Mouse (Mus musculus) MEL (cell line): ENCODE measurements around the gene Tnfsf12. TPM values are rescaled to one million over a fixed set of nuclear protein-coding genes. Genes with fewer than 3 reads are reported as not detected.

Experiments used
- DNase-seq: peaks from one replicate; pipeline ENCODE4 v3.0.0; 2011; ENCODE audit warnings: low read depth, low spot score
- H3K27ac ChIP-seq: 2 replicates; pipeline ENCODE4 v1.5.1; 2012; ENCODE audit warnings: low read depth, mild to moderate bottlenecking, control low read depth, low read length, moderate library complexity; ENCODE audit not compliant: control insufficient read depth
- H3K27me3 ChIP-seq, 2 experiments: fragments of 150-350 bp in 1 of 2; sonication (generic) in 1 of 2; 2 replicates each; pipeline ENCODE4 v1.6.1; 2012; ENCODE audit warnings: low read length in 2 of 2, mild to moderate bottlenecking in 2 of 2, improper control_type of control experiment in 1 of 2, moderate library complexity in 1 of 2; ENCODE audit not compliant: insufficient read depth in 2 of 2, control insufficient read depth in 1 of 2
- H3K36me3 ChIP-seq, 2 experiments: 2 replicates each; pipeline ENCODE4 v1.6.1; 2012 to 2014; ENCODE audit warnings: low read length in 2 of 2, improper control_type of control experiment in 1 of 2, inconsistent platforms in 1 of 2, mild to moderate bottlenecking in 1 of 2; ENCODE audit not compliant: insufficient read depth in 2 of 2, control insufficient read depth in 1 of 2
- H3K4me1 ChIP-seq, 2 experiments: fragments of 150-350 bp in 1 of 2; sonication (generic) in 1 of 2; 2 replicates each; pipeline ENCODE4 v1.6.1; 2012; ENCODE audit warnings: low read length in 2 of 2, improper control_type of control experiment in 1 of 2, mild to moderate bottlenecking in 1 of 2; ENCODE audit not compliant: insufficient read depth in 2 of 2, control insufficient read depth in 1 of 2
- H3K4me3 ChIP-seq, 2 experiments: fragments of 150-350 bp in 1 of 2; sonication (generic) in 1 of 2; 2 replicates each; pipeline ENCODE4 v1.5.1; 2012; ENCODE audit warnings: low read depth in 2 of 2, low read length in 2 of 2, mild to moderate bottlenecking in 2 of 2, moderate library complexity in 2 of 2, control low read depth in 1 of 2, improper control_type of control experiment in 1 of 2; ENCODE audit not compliant: control insufficient read depth in 1 of 2, insufficient read depth in 1 of 2
- H3K79me2 ChIP-seq: 2 replicates; pipeline ENCODE4 v1.6.1; 2012; ENCODE audit warnings: mild to moderate bottlenecking, low read length, moderate library complexity; ENCODE audit not compliant: control insufficient read depth, poor library complexity, insufficient read depth
- H3K9ac ChIP-seq: 2 replicates; pipeline ENCODE4 v1.6.1; 2012; ENCODE audit warnings: low read depth, mild to moderate bottlenecking, control low read depth, low read length, moderate library complexity; ENCODE audit not compliant: control insufficient read depth, poor library complexity, severe bottlenecking
- H3K9me3 ChIP-seq: fragments of 150-350 bp; sonication (generic); replicated peaks from 2 replicates; pipeline ENCODE4 v1.6.1; 2012; ENCODE audit warnings: mild to moderate bottlenecking, low read length, improper control_type of control experiment, moderate library complexity; ENCODE audit not compliant: insufficient read depth
- CTCF ChIP-seq, 3 experiments: IDR thresholded peaks in 2 of 3; conservative IDR thresholded peaks in 1 of 3; 2 replicates each; pipeline ENCODE4 v1.5.1; 2011 to 2012; ENCODE audit warnings: low read length in 3 of 3, low read depth in 2 of 3, mild to moderate bottlenecking in 2 of 3, improper control_type of control experiment in 1 of 3, inconsistent platforms in 1 of 3, mixed read lengths in 1 of 3, moderate library complexity in 1 of 3; ENCODE audit not compliant: control insufficient read depth in 1 of 3, insufficient read depth in 1 of 3, poor library complexity in 1 of 3, severe bottlenecking in 1 of 3
- ELF1 ChIP-seq: IDR thresholded peaks from 2 replicates; pipeline ENCODE4 v1.6.1; 2014; ENCODE audit warnings: low read depth, mild to moderate bottlenecking, inconsistent platforms, low read length, improper control_type of control experiment, moderate library complexity
- GABPA ChIP-seq: IDR thresholded peaks from 2 replicates; pipeline ENCODE4 v1.6.1; 2012; ENCODE audit warnings: low read depth, mild to moderate bottlenecking, inconsistent platforms, low read length, improper control_type of control experiment, moderate library complexity
- MAX ChIP-seq: IDR thresholded peaks from 2 replicates; pipeline ENCODE4 v1.6.1; 2011; ENCODE audit warnings: low read length, improper control_type of control experiment
- MYC ChIP-seq: IDR thresholded peaks from 2 replicates; pipeline ENCODE4 v1.6.1; 2011; ENCODE audit warnings: low read depth, mild to moderate bottlenecking, low read length, improper control_type of control experiment, moderate library complexity
- POLR2A ChIP-seq, 2 experiments: IDR thresholded peaks; 2 replicates each; pipeline ENCODE4 v1.6.1; 2011 to 2012; ENCODE audit warnings: low read length in 2 of 2, mild to moderate bottlenecking in 2 of 2, control low read depth in 1 of 2, improper control_type of control experiment in 1 of 2, low read depth in 1 of 2, moderate library complexity in 1 of 2; ENCODE audit not compliant: control insufficient read depth in 1 of 2, insufficient read depth in 1 of 2, poor library complexity in 1 of 2
- POLR2AphosphoS5 ChIP-seq: IDR thresholded peaks from 2 replicates; pipeline ENCODE4 v1.6.1; 2012; ENCODE audit warnings: low read depth, borderline replicate concordance, mild to moderate bottlenecking, inconsistent platforms, low read length, moderate library complexity, mixed read lengths
- SIN3A ChIP-seq: IDR thresholded peaks from 2 replicates; pipeline ENCODE4 v1.6.1; 2012; ENCODE audit warnings: low read length, improper control_type of control experiment, inconsistent platforms
- TCF12 ChIP-seq: IDR thresholded peaks from 2 replicates; pipeline ENCODE4 v1.6.1; 2014; ENCODE audit warnings: low read depth, mild to moderate bottlenecking, inconsistent platforms, low read length, improper control_type of control experiment, moderate library complexity
- UBTF ChIP-seq: IDR thresholded peaks from 2 replicates; pipeline ENCODE4 v1.6.1; 2012; ENCODE audit warnings: low read depth, mild to moderate bottlenecking, inconsistent platforms, low read length, improper control_type of control experiment, moderate library complexity, borderline replicate concordance; ENCODE audit not compliant: insufficient read depth
- USF2 ChIP-seq, 2 experiments: IDR thresholded peaks; 2 replicates each; pipeline ENCODE4 v1.6.1; 2011 to 2012; ENCODE audit warnings: improper control_type of control experiment in 2 of 2, low read length in 2 of 2, borderline replicate concordance in 1 of 2, inconsistent platforms in 1 of 2, low read depth in 1 of 2, mild to moderate bottlenecking in 1 of 2; ENCODE audit not compliant: insufficient read depth in 1 of 2
- ZKSCAN1 ChIP-seq: IDR thresholded peaks from 2 replicates; pipeline ENCODE4 v1.6.1; 2012; ENCODE audit warnings: low read depth, mild to moderate bottlenecking, inconsistent platforms, low read length, improper control_type of control experiment, moderate library complexity
- polyA plus RNA-seq, 2 experiments: library from polyadenylated mRNA; stranded (reverse) in 1 of 2; unstranded in 1 of 2; fragments of >175 nt in 1 of 2; fragments of >200 nt in 1 of 2; gene quantifications; 2 replicates each; pipeline versions ENCODE4 v1.2.1 to v1.2.4; 2012; ENCODE audit warnings: low replicate concordance in 2 of 2, low read depth in 1 of 2; ENCODE audit not compliant: insufficient read length in 2 of 2, insufficient read depth in 1 of 2, missing spikeins in 1 of 2
- total RNA-seq: library from RNA; depleted of rRNA; stranded (reverse); fragments of 300-350 nt; gene quantifications from 2 replicates; pipeline ENCODE4 v1.2.3, GENCODE M21; 2012

The Tnfsf12 gene
- total and polyA plus RNA-seq, 3 experiments = 0.10 TPM; not detected in 2

- no peak for DNase-seq
- Histone ChIP-seq H3K27ac (no peak overlapping the region), H3K9ac (no peak overlapping the region)
Observed at GRCm38 (mm10) chr11:69707480-69707847, 11.8 kb upstream of the Tnfsf12 start.

GRCm38 (mm10) chr11:69706775-69707479 is 11.3 kb upstream of the Tnfsf12 start:
- no peak overlapping the region for H3K9ac ChIP-seq
- H3K4me1 ChIP-seq = no peaks in the 10 kb centered on the region
- no peak for DNase-seq
- H3K36me3 ChIP-seq = no peaks in the 10 kb centered on the region
- no peaks in the 10 kb centered on the region for H3K79me2 ChIP-seq
- no peak for TF ChIP-seq USF2 (IDR thresholded peaks at IDR 0.05; ENCODE audit: borderline replicate concordance in 1 of 2, insufficient read depth in 1 of 2, low read depth in 1 of 2, low read length in 2 of 2)
- no peak for TF ChIP-seq TCF12
- TF ChIP-seq ZKSCAN1 = no peak
- TF ChIP-seq ELF1 = no peak
- TF ChIP-seq MAX = no peak
- TF ChIP-seq POLR2A (IDR thresholded peaks at IDR 0.05; ENCODE audit: control insufficient read depth in 1 of 2, insufficient read depth in 1 of 2, low read depth in 1 of 2, low read length in 2 of 2, poor library complexity in 1 of 2) = no peak
- TF ChIP-seq UBTF = no peak
- no peak for TF ChIP-seq MYC
- no peak for TF ChIP-seq POLR2AphosphoS5
- no peak for TF ChIP-seq CTCF (IDR thresholded peaks at IDR 0.05 in 2 of 3, conservative IDR thresholded peaks at IDR 0.05 in 1 of 3; ENCODE audit: control insufficient read depth in 1 of 3, insufficient read depth in 1 of 3, low read depth in 2 of 3, low read length in 3 of 3, poor library complexity in 1 of 3, severe bottlenecking in 1 of 3)
- TF ChIP-seq SIN3A = no peak
- no peaks in the 10 kb centered on the region for H3K9me3 ChIP-seq
- no peak overlapping the region for H3K27ac ChIP-seq
- no peak overlapping the region for H3K4me3 ChIP-seq
- H3K27me3 ChIP-seq = peaks cover 0 to 2% of the 10 kb centered on the region in 2 experiments; a peak in 1 of 4 replicates

More at GRCm38 (mm10) chr11:69707480-69707847, 11.8 kb upstream of the Tnfsf12 start:
- Histone ChIP-seq H3K36me3 (no peaks in the 10 kb centered on the region), H3K4me3 (no peak overlapping the region), H3K79me2 (no peaks in the 10 kb centered on the region), H3K27me3 (peaks cover 0 to 2% of the 10 kb centered on the region in 2 experiments; a peak in 1 of 4 replicates), H3K9me3 (no peaks in the 10 kb centered on the region), H3K4me1 (no peaks in the 10 kb centered on the region)
- TF ChIP-seq ZKSCAN1 = no peak
- TF ChIP-seq MAX = no peak

GRCm38 (mm10) chr11:69704613-69705010 is 9.0 kb upstream of the Tnfsf12 start:
- no peak overlapping the region for H3K9ac ChIP-seq
- H3K4me3 ChIP-seq = no peak overlapping the region
- no peak for DNase-seq
- TF ChIP-seq USF2 (IDR thresholded peaks at IDR 0.05; ENCODE audit: borderline replicate concordance in 1 of 2, insufficient read depth in 1 of 2, low read depth in 1 of 2, low read length in 2 of 2) (no peak), GABPA (no peak)
- peaks cover 0 to 3% of the 10 kb centered on the region in 2 experiments; a peak in 3 of 4 replicates for H3K4me1 ChIP-seq
- no peak overlapping the region for H3K27ac ChIP-seq
- no peaks in the 10 kb centered on the region for H3K9me3 ChIP-seq
- peaks cover 0 to 3% of the 10 kb centered on the region in 2 experiments; a peak in 1 of 4 replicates for H3K36me3 ChIP-seq
- no peaks in the 10 kb centered on the region for H3K79me2 ChIP-seq
- H3K27me3 ChIP-seq = peaks cover 0 to 2% of the 10 kb centered on the region in 2 experiments; a peak in 1 of 4 replicates
